Mouse (Mus musculus): ENCODE measurements around the gene Car9.

- TF ChIP-seq POLR2A (IDR thresholded peaks at IDR 0.05; ENCODE audit: control insufficient read depth, extremely low read depth, insufficient read depth, low read length, poor library complexity) = no peak
- TF ChIP-seq CTCF (IDR thresholded peaks at IDR 0.05; ENCODE audit: borderline replicate concordance, control insufficient read depth, extremely low read depth, insufficient read depth, low read length, poor library complexity) = no peak
Observed at GRCm38 (mm10) chr4:43555926-43556325, 49.2 kb downstream of the Car9 start.

Data from thymus, adult 2 months (tissue).